Comparison of ENCODE assay signal across 21 mouse cellular contexts in the genomic region with DNA sequence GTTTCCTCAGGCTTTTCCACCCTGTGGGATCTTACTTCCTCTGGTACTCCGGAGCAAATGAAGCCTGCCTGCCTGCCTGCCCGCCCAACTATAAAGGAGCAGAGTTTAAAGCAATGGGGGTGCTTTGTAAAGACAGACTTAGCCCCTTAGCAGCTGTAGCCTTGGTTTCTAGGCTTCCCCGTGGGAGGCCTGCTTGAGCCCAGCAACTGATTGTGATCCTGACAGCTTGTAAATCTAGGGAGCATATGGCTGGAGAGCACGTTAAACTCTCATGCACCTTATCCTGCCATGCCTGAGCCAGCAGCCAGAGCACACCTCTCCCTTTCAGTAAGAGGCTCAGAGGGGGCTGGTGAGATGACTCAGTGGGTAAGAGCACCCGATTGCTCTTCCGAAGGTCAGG. TPM values are rescaled to one million over a fixed set of nuclear protein-coding genes. Genes with fewer than 3 reads are reported as not detected.
DNase-seq lines count a peak whose midpoint lies in the region; ATAC-seq and TF ChIP-seq lines count a peak whose summit lies in the region.
"Had no signal": no experiment of that assay in that cellular context is flagged by ENCODE, and none has a peak within 500 bp of the region (broad histone marks: within the 10 kb centered on the region; RNA-seq: fewer than 3 reads in every experiment).

No protein-coding gene starts in this region.

- no peaks in the 10 kb centered on the region for H3K27me3 ChIP-seq in forebrain, embryonic 13.5 days
- H3K27me3 ChIP-seq in forebrain, postnatal 0 days (ENCODE audit: insufficient read depth, low read length): no peaks in the 10 kb centered on the region
- H3K27me3 ChIP-seq in midbrain, embryonic 10.5 days (ENCODE audit: low read depth, poor library complexity, severe bottlenecking): no peaks in the 10 kb centered on the region
- H3K27me3 ChIP-seq in midbrain, embryonic 16.5 days (ENCODE audit: control insufficient read depth, insufficient read depth, low read depth, low read length): no peaks in the 10 kb centered on the region
- H3K27me3 ChIP-seq in midbrain, embryonic 14.5 days (ENCODE audit: control insufficient read depth, insufficient read depth, low read length): no peaks in the 10 kb centered on the region
- H3K27me3 ChIP-seq: embryonic facial prominence, embryonic 13.5 days; limb, embryonic 13.5 days had no signal

- no peaks in the 10 kb centered on the region for H3K9me3 ChIP-seq in forebrain, embryonic 13.5 days (replicated peaks)
- no peaks in the 10 kb centered on the region for H3K9me3 ChIP-seq in forebrain, postnatal 0 days (ENCODE audit: low read length)
- H3K9me3 ChIP-seq in midbrain, embryonic 10.5 days (replicated peaks): no peaks in the 10 kb centered on the region
- H3K9me3 ChIP-seq in midbrain, embryonic 16.5 days (replicated peaks; ENCODE audit: control insufficient read depth, low read length, poor library complexity, severe bottlenecking): no peaks in the 10 kb centered on the region
- H3K9me3 ChIP-seq in midbrain, embryonic 14.5 days (ENCODE audit: control insufficient read depth, low read length): no peaks in the 10 kb centered on the region
- H3K9me3 ChIP-seq: embryonic facial prominence, embryonic 13.5 days; G1E; limb, embryonic 13.5 days had no signal

- H3K9ac ChIP-seq in forebrain, embryonic 13.5 days: no peak overlapping the region
- no peak overlapping the region for H3K9ac ChIP-seq in forebrain, postnatal 0 days
- no peak overlapping the region for H3K9ac ChIP-seq in midbrain, embryonic 16.5 days (ENCODE audit: low read depth, low read length)
- no peak overlapping the region for H3K9ac ChIP-seq in midbrain, embryonic 14.5 days (replicated peaks; ENCODE audit: low read length)
- H3K9ac ChIP-seq: embryonic facial prominence, embryonic 13.5 days; limb, embryonic 13.5 days had no signal

- 20% methylated on average over 6 of the region's 6 CpGs for WGBS in forebrain, embryonic 13.5 days
- 30% methylated on average over 6 of the region's 6 CpGs for WGBS in forebrain, postnatal 0 days
- 27% methylated on average over 6 of the region's 6 CpGs for WGBS in midbrain, embryonic 10.5 days
- 17% methylated on average over 6 of the region's 6 CpGs for WGBS in midbrain, embryonic 16.5 days
- 32% methylated on average over 6 of the region's 6 CpGs for WGBS in midbrain, embryonic 14.5 days

- DNase-seq in forebrain, postnatal 0 days: no peak
- peak; percentile 17 for DNase-seq in midbrain, embryonic 10.5 days (ENCODE audit: low spot score)
- DNase-seq in midbrain, embryonic 14.5 days: peak; percentile 23
- no peak for DNase-seq in spleen, adult 18-20 months
- no peak for DNase-seq in lung, postnatal 25 days (ENCODE audit: low spot score)
- no peak for DNase-seq in layer of hippocampus, adult 8-10 months (ENCODE audit: low spot score in 2 of 2)
- DNase-seq: cerebellum, adult 8-10 months; heart, adult 2 months; heart, postnatal 14 days; lung, adult 2 months; right cerebral cortex, postnatal 25 days; thymus, postnatal 14 days had no signal

- 0 out of 2 replicates have a peak, but pooled peaks have one; percentile 50 for ATAC-seq in forebrain, embryonic 13.5 days
- ATAC-seq in forebrain, postnatal 0 days: no peak
- no peak for ATAC-seq in midbrain, embryonic 16.5 days
- no peak for ATAC-seq in midbrain, embryonic 14.5 days (ENCODE audit: low FRiP score, low TSS enrichment)
- ATAC-seq: intestine, postnatal 0 days had no signal

- H3K4me3 ChIP-seq in forebrain, embryonic 13.5 days: no peak overlapping the region
- no peak overlapping the region for H3K4me3 ChIP-seq in forebrain, postnatal 0 days (ENCODE audit: low read depth, low read length)
- no peak overlapping the region for H3K4me3 ChIP-seq in midbrain, embryonic 10.5 days
- no peak overlapping the region for H3K4me3 ChIP-seq in midbrain, embryonic 16.5 days (ENCODE audit: low read depth, low read length)
- H3K4me3 ChIP-seq in midbrain, embryonic 14.5 days (replicated peaks; ENCODE audit: low read depth, low read length): no peak overlapping the region
- H3K4me3 ChIP-seq: embryonic facial prominence, embryonic 13.5 days; heart, adult 2 months; limb, embryonic 13.5 days had no signal

- H3K27ac ChIP-seq in forebrain, embryonic 13.5 days: no peak overlapping the region
- no peak overlapping the region for H3K27ac ChIP-seq in forebrain, postnatal 0 days (ENCODE audit: low read depth, low read length)
- H3K27ac ChIP-seq in midbrain, embryonic 10.5 days (replicated peaks): no peak overlapping the region
- no peak overlapping the region for H3K27ac ChIP-seq in midbrain, embryonic 16.5 days (ENCODE audit: low read length)
- H3K27ac ChIP-seq in midbrain, embryonic 14.5 days (replicated peaks; ENCODE audit: low read depth, low read length): no peak overlapping the region
- H3K27ac ChIP-seq: embryonic facial prominence, embryonic 13.5 days; heart, adult 2 months; limb, embryonic 13.5 days had no signal

- no peak for TF ChIP-seq CTCF in forebrain, postnatal 0 days (IDR thresholded peaks at IDR 0.05; ENCODE audit: low read depth)

- H3K36me3 ChIP-seq in forebrain, embryonic 13.5 days (ENCODE audit: poor library complexity, severe bottlenecking): 0 out of 2 replicates have a peak, but pooled peaks cover 4% of the 10 kb centered on the region
- H3K36me3 ChIP-seq in forebrain, postnatal 0 days (ENCODE audit: insufficient read depth): no peaks in the 10 kb centered on the region
- H3K36me3 ChIP-seq in midbrain, embryonic 10.5 days: 0 out of 2 replicates have a peak, but pooled peaks cover 2% of the 10 kb centered on the region
- H3K36me3 ChIP-seq in midbrain, embryonic 16.5 days (ENCODE audit: control insufficient read depth, insufficient read depth, low read length): no peaks in the 10 kb centered on the region
- no peaks in the 10 kb centered on the region for H3K36me3 ChIP-seq in midbrain, embryonic 14.5 days (ENCODE audit: control insufficient read depth, insufficient read depth, low read length)
- H3K36me3 ChIP-seq: embryonic facial prominence, embryonic 13.5 days; limb, embryonic 13.5 days had no signal

- no peaks in the 10 kb centered on the region for H3K4me1 ChIP-seq in forebrain, embryonic 13.5 days
- H3K4me1 ChIP-seq in forebrain, postnatal 0 days (ENCODE audit: insufficient read depth): no peaks in the 10 kb centered on the region
- no peaks in the 10 kb centered on the region for H3K4me1 ChIP-seq in midbrain, embryonic 10.5 days
- H3K4me1 ChIP-seq in midbrain, embryonic 16.5 days (ENCODE audit: control insufficient read depth, insufficient read depth, low read length): no peaks in the 10 kb centered on the region
- no peaks in the 10 kb centered on the region for H3K4me1 ChIP-seq in midbrain, embryonic 14.5 days (ENCODE audit: control insufficient read depth, insufficient read depth, low read length)
- H3K4me1 ChIP-seq: embryonic facial prominence, embryonic 13.5 days; limb, embryonic 13.5 days had no signal

- no peak overlapping the region for H3K4me2 ChIP-seq in forebrain, embryonic 13.5 days
- no peak overlapping the region for H3K4me2 ChIP-seq in forebrain, postnatal 0 days (ENCODE audit: low read depth)
- no peak overlapping the region for H3K4me2 ChIP-seq in midbrain, embryonic 16.5 days (ENCODE audit: low read length)
- no peak overlapping the region for H3K4me2 ChIP-seq in midbrain, embryonic 14.5 days (ENCODE audit: low read length)
- H3K4me2 ChIP-seq: embryonic facial prominence, embryonic 13.5 days; limb, embryonic 13.5 days had no signal

RNA-seq across cellular contexts. Expression of a gene that starts 7.5 kb away (rescaled TPM):
- polyA plus RNA-seq in forebrain, embryonic 13.5 days (2015; fragmentation: Nextera tagmentation; extraction: Ambion mirVana): not detected in 2 replicates
- total RNA-seq in forebrain, postnatal 0 days (2014; rRNA removed): 0.14 TPM in 1 of 2 replicates, not detected in the other
- polyA plus RNA-seq in forebrain, postnatal 0 days (2015; fragmentation: Nextera tagmentation; extraction: Ambion mirVana): not detected in 2 replicates
- polyA plus RNA-seq in midbrain, embryonic 10.5 days (2016; fragmentation: Nextera tagmentation; extraction: Ambion mirVana): 0.05 TPM in 1 of 2 replicates, not detected in the other
- polyA plus RNA-seq in midbrain, embryonic 16.5 days (2015; fragmentation: Nextera tagmentation; extraction: Ambion mirVana): not detected in 2 replicates
- 0.09 TPM in 1 of 2 replicates, not detected in the other for polyA plus RNA-seq in midbrain, embryonic 14.5 days (2014; fragmentation: Nextera tagmentation; extraction: Ambion mirVana)
- total RNA-seq in layer of hippocampus, adult 8-10 months (2022): not detected
- total RNA-seq: G1E; heart, adult 2 months; heart, postnatal 14 days; layer of hippocampus, postnatal 10 days; neutrophil, adult 5-6 weeks had no signal
- polyA plus RNA-seq: embryonic facial prominence, embryonic 13.5 days; G1E; limb, embryonic 13.5 days; lung, adult 2 months; stomach, embryonic 14.5 days had no signal

RNA-seq across cellular contexts. Expression of a gene that starts 28.0 kb away (rescaled TPM):
- 31.5 and 35.2 TPM in 2 replicates for polyA plus RNA-seq in forebrain, embryonic 13.5 days (2015; fragmentation: Nextera tagmentation; extraction: Ambion mirVana)
- 9.7 and 13.1 TPM in 2 replicates for total RNA-seq in forebrain, postnatal 0 days (2014; rRNA removed)
- polyA plus RNA-seq in forebrain, postnatal 0 days (2015; fragmentation: Nextera tagmentation; extraction: Ambion mirVana): 28.5 and 30.3 TPM in 2 replicates
- 24.1 and 24.8 TPM in 2 replicates for polyA plus RNA-seq in midbrain, embryonic 10.5 days (2016; fragmentation: Nextera tagmentation; extraction: Ambion mirVana)
- 21.7 and 22.1 TPM in 2 replicates for polyA plus RNA-seq in midbrain, embryonic 16.5 days (2015; fragmentation: Nextera tagmentation; extraction: Ambion mirVana)
- polyA plus RNA-seq in midbrain, embryonic 14.5 days (2014; fragmentation: Nextera tagmentation; extraction: Ambion mirVana): 19.3 and 24.6 TPM in 2 replicates
- total RNA-seq in layer of hippocampus, adult 8-10 months (2022): 1 to 10 TPM; 4.3 to 6.2 (median 4.7) TPM

RNA-seq across cellular contexts. Expression of a gene that starts 43.6 kb away (rescaled TPM):
- 41.0 and 42.5 TPM in 2 replicates for polyA plus RNA-seq in forebrain, embryonic 13.5 days (2015; fragmentation: Nextera tagmentation; extraction: Ambion mirVana)
- total RNA-seq in forebrain, postnatal 0 days (2014; rRNA removed): 25.9 and 26.8 TPM in 2 replicates
- polyA plus RNA-seq in forebrain, postnatal 0 days (2015; fragmentation: Nextera tagmentation; extraction: Ambion mirVana): 51.9 and 54.2 TPM in 2 replicates
- 22.8 and 24.8 TPM in 2 replicates for polyA plus RNA-seq in midbrain, embryonic 10.5 days (2016; fragmentation: Nextera tagmentation; extraction: Ambion mirVana)
- 43.6 and 46.6 TPM in 2 replicates for polyA plus RNA-seq in midbrain, embryonic 16.5 days (2015; fragmentation: Nextera tagmentation; extraction: Ambion mirVana)
- 40.5 and 42.1 TPM in 2 replicates for polyA plus RNA-seq in midbrain, embryonic 14.5 days (2014; fragmentation: Nextera tagmentation; extraction: Ambion mirVana)
- 10 to 100 TPM; 47.6 to 60.8 (median 57.0) TPM for total RNA-seq in layer of hippocampus, adult 8-10 months (2022)

Comparison
In these comparisons a context has a peak if more than half of its experiments do, and no peak if none do; other contexts are left out.
1. DNase-seq: peak in midbrain, embryonic 10.5 days (single experiment) and midbrain, embryonic 14.5 days (single experiment); none in forebrain, postnatal 0 days (single experiment), spleen, adult 18-20 months (0 of 2), lung, postnatal 25 days (single experiment) and layer of hippocampus, adult 8-10 months (0 of 2).